Mouse (Mus musculus) midbrain, embryonic 16.5 days (tissue): Measurements from ENCODE around the gene Ptgdr2. TPM values are rescaled to one million over a fixed set of nuclear protein-coding genes. Genes with fewer than 3 reads are reported as not detected.

ENCODE experiments used
- ATAC-seq: fragments of 200-750 bp; cut with Nextera tagmentation; 2 replicates; pipeline ENCODE4 v1.8.0; 2017; ENCODE audit warnings: moderate TSS enrichment
- H3K27ac ChIP-seq: fragments of 300-500 bp; sonication (generic); 2 replicates; pipeline ENCODE4 v1.5.1; 2014; ENCODE audit warnings: mild to moderate bottlenecking, low read length, mixed read lengths
- H3K27me3 ChIP-seq: fragments of 300-500 bp; sonication (generic); 2 replicates; pipeline ENCODE4 v1.6.1; 2014; ENCODE audit warnings: low read depth, low read length, mixed read lengths; ENCODE audit not compliant: control insufficient read depth, insufficient read depth
- H3K36me3 ChIP-seq: fragments of 300-500 bp; sonication (generic); 2 replicates; pipeline ENCODE4 v1.6.1; 2014; ENCODE audit warnings: mild to moderate bottlenecking, low read length, moderate library complexity, mixed read lengths; ENCODE audit not compliant: control insufficient read depth, insufficient read depth
- H3K4me1 ChIP-seq: fragments of 300-500 bp; sonication (generic); 2 replicates; pipeline ENCODE4 v1.6.1; 2014; ENCODE audit warnings: mild to moderate bottlenecking, low read length, mixed read lengths; ENCODE audit not compliant: control insufficient read depth, insufficient read depth
- H3K4me2 ChIP-seq: fragments of 300-500 bp; sonication (generic); 2 replicates; pipeline ENCODE4 v1.6.1; 2014; ENCODE audit warnings: mild to moderate bottlenecking, low read length, mixed read lengths
- H3K4me3 ChIP-seq: fragments of 300-500 bp; sonication (generic); 2 replicates; pipeline ENCODE4 v1.5.1; 2014; ENCODE audit warnings: low read depth, mild to moderate bottlenecking, low read length, moderate library complexity, mixed read lengths
- H3K9ac ChIP-seq: fragments of 300-500 bp; sonication (generic); 2 replicates; pipeline ENCODE4 v1.6.1; 2014; ENCODE audit warnings: low read depth, low read length, mixed read lengths
- H3K9me3 ChIP-seq: fragments of 300-500 bp; sonication (generic); replicated peaks from 2 replicates; pipeline ENCODE4 v1.6.1; 2014; ENCODE audit warnings: mild to moderate bottlenecking, low read length, mixed read lengths; ENCODE audit not compliant: control insufficient read depth, poor library complexity, severe bottlenecking
- WGBS: fragments of 180-500 bp; shearing (Covaris S2); extraction: QIAGEN DNeasy Blood & Tissue Kit; methylation state at CpG from one replicate; pipeline ENCODE4 v1.1.7; 2014; 5-methylcytosine and 5-hydroxymethylcytosine counted together
- polyA plus RNA-seq: library from polyadenylated mRNA; unstranded; fragments of >200 nt; fragmentation: Nextera tagmentation; extraction: Ambion mirVana; gene quantifications from 2 replicates; pipeline ENCODE4 v1.2.1, GENCODE M21; 2015

Gene Ptgdr2
- polyA plus RNA-seq, 1 experiment from 2014 or later = 0.09 TPM

DNA sequence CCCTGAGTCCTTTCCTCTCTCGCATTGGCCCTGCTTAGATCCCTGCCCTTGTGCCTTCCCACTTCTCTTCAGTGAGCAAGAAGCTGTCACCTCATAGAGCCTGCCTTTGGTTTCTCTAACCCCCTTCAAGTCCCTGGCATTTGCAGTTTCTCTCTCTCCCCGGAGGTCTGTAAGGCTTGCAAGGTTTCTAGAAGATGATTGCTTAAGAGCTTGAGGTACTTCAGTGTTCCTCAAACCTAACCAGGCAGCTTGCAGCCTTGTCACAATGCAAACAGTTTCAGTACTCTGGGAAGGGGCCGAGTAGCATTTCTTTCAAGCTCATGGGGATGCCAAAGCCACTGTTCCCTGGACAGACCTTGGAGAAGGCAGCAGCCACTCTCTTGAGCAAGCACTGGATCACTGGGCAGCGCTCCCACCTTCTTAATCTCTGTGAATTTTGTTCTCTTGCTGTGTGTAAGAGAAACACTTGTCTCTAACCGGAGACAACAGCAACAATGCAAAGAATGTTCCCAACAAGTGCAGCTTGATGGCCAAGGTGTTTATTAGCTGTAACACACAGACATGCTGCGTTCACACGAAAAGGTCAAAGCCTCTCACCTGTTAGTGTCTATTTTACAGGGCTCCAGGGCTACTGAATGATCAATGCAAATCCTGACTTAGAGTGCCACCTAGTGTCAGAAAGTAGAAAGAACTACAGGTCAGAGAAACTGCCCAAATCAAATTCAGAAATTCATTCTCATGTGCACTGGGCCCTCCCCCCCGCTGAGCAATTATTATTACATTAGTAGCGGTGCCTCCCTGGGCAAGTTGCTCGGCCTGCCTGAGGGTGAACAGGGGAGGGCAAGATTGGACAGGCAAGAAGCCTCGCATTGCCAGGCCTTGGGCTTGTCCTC lies 22.4 kb downstream of the Ptgdr2 start:
- 0 out of 2 replicates have a peak overlapping the region, but pooled peaks have one; percentile 23 for H3K4me2 ChIP-seq
- 30% methylated on average over 11 of the region's 11 CpGs for WGBS
- 0 out of 2 replicates have a peak overlapping the region, but pooled peaks have one; percentile 4 for H3K9ac ChIP-seq

DNA sequence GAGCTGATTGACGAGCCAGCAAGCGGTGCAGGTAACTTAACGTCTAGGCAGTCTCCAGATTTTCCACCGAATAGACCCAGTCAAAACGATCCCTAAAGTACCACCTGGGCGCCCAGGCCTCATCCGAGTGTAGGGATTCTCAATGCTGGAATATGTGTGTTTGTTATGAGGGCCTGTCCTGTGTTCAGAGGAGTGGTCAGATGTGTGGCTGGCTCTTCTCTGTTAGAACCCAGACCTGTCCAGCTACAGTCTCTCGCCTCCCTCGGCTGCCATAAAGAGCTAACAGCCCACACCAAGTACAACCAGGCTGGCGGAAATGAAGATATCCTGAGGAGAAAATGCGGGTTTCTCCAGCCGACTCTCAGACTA lies 23.0 kb downstream of the Ptgdr2 start:
- Histone ChIP-seq H3K9me3 (no peaks in the 10 kb centered on the region), H3K4me2 (0 out of 2 replicates have a peak overlapping the region, but pooled peaks have one; percentile 23), H3K27ac (no peak overlapping the region), H3K27me3 (no peaks in the 10 kb centered on the region), H3K36me3 (no peaks in the 10 kb centered on the region), H3K9ac (0 out of 2 replicates have a peak overlapping the region, but pooled peaks have one; percentile 4), H3K4me1 (no peaks in the 10 kb centered on the region), H3K4me3 (no peak overlapping the region)
- no peak for ATAC-seq
- 37% methylated on average over 12 of the region's 12 CpGs for WGBS

More for the DNA sequence above, 22.4 kb downstream of the Ptgdr2 start:
- Histone ChIP-seq H3K27me3 (no peaks in the 10 kb centered on the region), H3K9me3 (no peaks in the 10 kb centered on the region), H3K36me3 (no peaks in the 10 kb centered on the region), H3K27ac (no peak overlapping the region), H3K4me1 (no peaks in the 10 kb centered on the region), H3K4me3 (no peak overlapping the region)
- peak; percentile 83 for ATAC-seq

DNA sequence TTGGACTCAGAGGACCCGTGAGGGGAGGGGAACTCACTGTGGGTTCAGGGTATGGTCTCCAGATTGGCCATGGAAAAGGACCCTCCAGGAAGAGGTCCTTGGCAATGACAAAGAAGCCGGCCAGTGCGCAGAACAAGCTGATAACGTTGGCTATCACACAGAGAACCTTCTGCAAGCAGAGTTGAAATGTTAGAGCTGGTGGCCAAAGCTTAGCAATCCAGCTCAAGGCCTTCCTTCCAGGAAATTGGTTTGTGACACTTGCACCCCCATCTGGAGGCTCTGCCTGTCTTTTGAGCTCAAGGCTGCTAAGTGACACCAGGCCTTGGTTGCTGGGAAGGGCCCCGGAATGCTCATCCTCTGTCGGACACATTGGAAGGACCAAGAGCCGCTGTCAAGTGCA lies 28.8 kb downstream of the Ptgdr2 start:
- Histone ChIP-seq H3K4me2 (no peak overlapping the region), H3K27me3 (no peaks in the 10 kb centered on the region), H3K4me3 (no peak overlapping the region), H3K9me3 (no peaks in the 10 kb centered on the region), H3K4me1 (no peaks in the 10 kb centered on the region), H3K27ac (no peak overlapping the region), H3K36me3 (no peaks in the 10 kb centered on the region), H3K9ac (no peak overlapping the region)
- 93% methylated on average over 7 of the region's 7 CpGs for WGBS
- ATAC-seq = no peak

DNA sequence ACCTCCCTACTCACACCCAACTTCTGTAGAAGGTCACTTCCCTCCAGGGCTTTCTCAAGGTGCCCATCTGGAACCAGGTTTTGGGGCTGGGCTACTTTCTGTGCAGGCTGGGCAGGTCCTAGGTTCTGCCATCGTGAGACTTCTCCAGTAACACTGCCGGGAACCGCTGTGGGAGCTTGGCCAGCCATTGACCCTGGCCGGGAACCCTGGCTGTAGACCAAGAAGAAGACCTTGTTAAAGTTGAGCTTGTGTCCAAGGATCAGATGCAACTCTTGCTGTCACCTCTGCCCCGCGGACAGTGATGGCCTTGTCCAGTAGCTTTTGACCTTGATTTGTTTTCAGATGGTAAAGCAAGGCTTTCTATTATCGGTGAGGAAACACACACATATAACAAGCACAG lies 31.6 kb downstream of the Ptgdr2 start:
- 89% methylated on average over 7 of the region's 7 CpGs for WGBS
- no peaks in the 10 kb centered on the region for H3K27me3 ChIP-seq
- no peak overlapping the region for H3K9ac ChIP-seq
- H3K4me1 ChIP-seq = no peaks in the 10 kb centered on the region
- ATAC-seq = no peak
- H3K36me3 ChIP-seq = no peaks in the 10 kb centered on the region
- H3K4me2 ChIP-seq = no peak overlapping the region
- H3K27ac ChIP-seq = no peak overlapping the region
- H3K9me3 ChIP-seq = no peaks in the 10 kb centered on the region
- no peak overlapping the region for H3K4me3 ChIP-seq

DNA sequence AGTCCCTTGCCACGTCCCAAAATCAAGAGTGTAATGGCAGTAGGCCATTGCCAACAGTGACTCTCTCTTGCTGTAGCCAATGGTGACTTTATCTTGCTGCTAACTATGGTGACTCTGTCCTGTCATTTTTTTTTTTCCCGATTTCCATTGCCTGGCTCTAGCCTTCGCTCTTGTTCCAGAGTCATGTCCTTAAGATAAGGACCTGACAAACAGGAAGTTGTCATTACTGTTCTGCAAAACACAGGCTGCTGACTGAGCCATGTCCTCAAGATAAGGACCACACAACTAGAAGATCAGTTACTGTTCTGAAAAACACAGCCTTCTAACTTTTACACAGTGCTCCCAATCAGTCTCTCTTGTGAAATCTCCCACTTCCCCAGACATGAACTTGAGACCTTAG lies 33.5 kb downstream of the Ptgdr2 start:
- Histone ChIP-seq H3K27me3 (no peaks in the 10 kb centered on the region), H3K4me3 (no peak overlapping the region), H3K4me1 (no peaks in the 10 kb centered on the region), H3K9me3 (no peaks in the 10 kb centered on the region), H3K36me3 (no peaks in the 10 kb centered on the region), H3K27ac (no peak overlapping the region), H3K9ac (no peak overlapping the region), H3K4me2 (no peak overlapping the region)
- WGBS = 85% methylated on average over 3 of the region's 3 CpGs
- no peak for ATAC-seq

DNA sequence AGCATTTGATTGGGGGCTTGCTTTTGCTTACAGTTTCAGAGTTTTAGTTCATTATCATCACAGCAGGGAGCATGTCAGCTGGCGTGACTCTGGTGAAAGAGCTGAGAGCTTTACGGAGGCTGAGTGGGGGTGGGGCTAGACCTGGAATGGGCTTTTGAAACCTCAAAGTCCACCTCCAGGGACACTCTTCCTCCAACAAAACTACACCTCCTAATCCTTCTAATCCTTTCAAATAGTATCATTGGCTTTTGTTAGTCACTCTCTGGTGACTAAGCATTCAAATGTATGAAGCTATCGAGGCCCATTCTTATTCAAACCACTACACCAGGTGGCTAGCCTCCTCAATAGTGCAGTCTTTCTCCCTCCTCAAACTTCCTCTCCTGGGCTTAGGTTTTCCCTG lies 35.7 kb downstream of the Ptgdr2 start:
- no peaks in the 10 kb centered on the region for H3K27me3 ChIP-seq
- H3K9ac ChIP-seq = no peak overlapping the region
- no peaks in the 10 kb centered on the region for H3K36me3 ChIP-seq
- no peaks in the 10 kb centered on the region for H3K4me1 ChIP-seq
- H3K27ac ChIP-seq = no peak overlapping the region
- no peak for ATAC-seq
- 17% methylated on average over 3 of the region's 3 CpGs for WGBS
- no peaks in the 10 kb centered on the region for H3K9me3 ChIP-seq
- no peak overlapping the region for H3K4me3 ChIP-seq
- H3K4me2 ChIP-seq = no peak overlapping the region

DNA sequence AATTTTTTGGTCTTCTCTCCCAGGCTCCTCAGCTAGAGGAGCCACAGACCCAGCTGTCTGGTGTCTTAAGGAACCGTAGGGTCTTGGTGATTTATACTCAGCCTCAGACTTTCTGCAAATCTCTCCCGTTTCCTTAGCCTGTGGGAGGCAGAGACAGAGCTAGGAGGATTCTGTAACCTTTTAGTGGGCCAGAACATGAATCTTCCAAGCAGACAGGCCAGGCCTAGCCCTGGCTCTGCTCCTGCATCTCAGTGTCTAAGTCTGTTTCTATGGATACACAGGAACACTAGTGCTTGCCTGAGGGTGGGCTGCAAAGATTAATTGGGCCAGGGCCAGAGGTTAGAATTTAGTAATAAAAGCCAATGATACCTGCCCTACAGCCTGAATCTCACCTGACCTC lies 36.2 kb downstream of the Ptgdr2 start:
- H3K36me3 ChIP-seq = no peaks in the 10 kb centered on the region
- no peaks in the 10 kb centered on the region for H3K9me3 ChIP-seq
- no peaks in the 10 kb centered on the region for H3K4me1 ChIP-seq
- no peak for ATAC-seq
- H3K4me3 ChIP-seq = no peak overlapping the region
- no peaks in the 10 kb centered on the region for H3K27me3 ChIP-seq
- H3K4me2 ChIP-seq = no peak overlapping the region
- H3K27ac ChIP-seq = no peak overlapping the region
- no peak overlapping the region for H3K9ac ChIP-seq
- WGBS = 66% methylated on average over 2 of the region's 2 CpGs

DNA sequence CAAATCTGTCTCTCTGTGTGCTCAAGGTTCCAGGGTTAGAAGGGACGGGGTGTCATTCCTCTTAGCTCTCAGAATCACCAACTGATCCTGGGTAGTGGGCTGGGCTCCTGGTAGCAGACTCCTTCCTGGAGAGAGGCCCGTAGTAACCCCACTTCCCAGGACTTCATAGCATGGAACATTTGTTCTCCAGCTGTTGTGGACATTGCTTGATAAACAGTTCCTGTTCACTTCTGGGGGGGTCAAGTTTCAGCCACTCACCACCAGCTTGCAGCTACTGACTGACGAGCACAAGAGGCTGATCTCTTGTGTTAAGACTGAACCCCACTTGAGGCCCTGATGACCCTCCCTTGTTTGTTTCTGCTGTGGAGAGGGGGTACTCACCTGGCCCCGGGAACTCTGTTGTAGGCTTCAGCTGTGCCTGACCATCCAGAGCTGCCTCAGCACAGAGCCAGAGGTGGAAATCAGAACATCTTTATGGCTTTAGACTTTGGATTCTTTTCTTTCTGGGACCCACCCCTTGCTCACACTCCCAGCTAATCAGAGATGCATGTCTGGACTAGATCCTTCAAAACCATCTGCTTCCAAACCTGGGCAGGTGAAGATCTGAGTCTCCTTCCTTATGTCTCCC lies 37.4 kb downstream of the Ptgdr2 start, which contains the start of gene Ms4a10:
Gene Ms4a10 (minus strand): TSS at position 433 of the 628 bp plus-strand sequence.
- no peaks in the 10 kb centered on the region for H3K27me3 ChIP-seq
- no peak for ATAC-seq
- WGBS = 68% methylated on average over 4 of the region's 4 CpGs
- H3K4me1 ChIP-seq = no peaks in the 10 kb centered on the region
- H3K4me2 ChIP-seq = no peak within 1 kb of the TSS
- H3K9ac ChIP-seq = no peak within 1 kb of the TSS
- H3K4me3 ChIP-seq = no peak within 1 kb of the TSS
- H3K9me3 ChIP-seq = no peaks in the 10 kb centered on the region
- H3K36me3 ChIP-seq = no peaks in the 10 kb centered on the region
- H3K27ac ChIP-seq = no peak within 1 kb of the TSS

DNA sequence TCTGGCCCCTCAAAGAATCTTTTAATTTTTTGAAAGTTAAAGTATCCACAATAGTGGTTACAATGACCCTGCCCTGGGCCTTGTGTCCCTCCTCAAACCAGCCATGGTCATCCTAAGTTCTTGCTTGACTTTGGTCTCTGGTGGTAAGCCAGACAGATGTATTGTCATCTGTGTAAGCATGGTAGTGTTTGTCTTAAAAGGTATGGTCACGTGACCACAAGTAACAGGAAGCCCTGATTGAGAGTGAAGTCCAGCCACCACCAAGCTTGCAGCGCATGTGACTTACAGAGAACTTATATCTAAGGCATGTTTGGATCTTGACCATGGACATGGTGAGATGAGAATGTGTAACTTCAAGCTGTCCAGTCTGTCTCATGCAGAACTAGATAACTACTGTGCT lies 38.2 kb downstream of the Ptgdr2 start:
- Histone ChIP-seq H3K9ac (no peak overlapping the region), H3K4me3 (no peak overlapping the region), H3K36me3 (no peaks in the 10 kb centered on the region), H3K4me2 (no peak overlapping the region), H3K27me3 (no peaks in the 10 kb centered on the region), H3K9me3 (no peaks in the 10 kb centered on the region), H3K4me1 (no peaks in the 10 kb centered on the region), H3K27ac (no peak overlapping the region)
- ATAC-seq = no peak
- 86% methylated on average over 2 of the region's 2 CpGs for WGBS
